Mouse (Mus musculus) forebrain, postnatal 0 days (tissue): ENCODE measurements around the gene Coro6. TPM values are rescaled to one million over a fixed set of nuclear protein-coding genes. Genes with fewer than 3 reads are reported as not detected.

Experiments
- ATAC-seq: fragments of 200-750 bp; cut with Nextera tagmentation; 2 replicates; pipeline ENCODE4 v1.8.0; 2017; ENCODE audit warnings: mild to moderate bottlenecking, moderate library complexity
- DNase-seq: peaks from one replicate; pipeline ENCODE4 v3.0.0-alpha.2; 2015
- H3K27ac ChIP-seq: fragments of 300-500 bp; sonication (generic); 2 replicates; pipeline ENCODE4 v1.5.1; 2014; ENCODE audit warnings: low read depth, mild to moderate bottlenecking, antibody characterized with exemption, low read length, moderate library complexity, mixed read lengths
- H3K27me3 ChIP-seq: fragments of 300-500 bp; sonication (generic); 2 replicates; pipeline ENCODE4 v1.6.1; 2014; ENCODE audit warnings: mild to moderate bottlenecking, low read length, mixed read lengths; ENCODE audit not compliant: insufficient read depth
- H3K36me3 ChIP-seq: fragments of 300-500 bp; sonication (generic); 2 replicates; pipeline ENCODE4 v1.6.1; 2014; ENCODE audit warnings: mild to moderate bottlenecking, moderate library complexity; ENCODE audit not compliant: insufficient read depth
- H3K4me1 ChIP-seq: fragments of 300-500 bp; sonication (generic); 2 replicates; pipeline ENCODE4 v1.6.1; 2014; ENCODE audit warnings: antibody characterized with exemption; ENCODE audit not compliant: insufficient read depth
- H3K4me2 ChIP-seq: fragments of 300-500 bp; sonication (generic); 2 replicates; pipeline ENCODE4 v1.6.1; 2014; ENCODE audit warnings: low read depth, mild to moderate bottlenecking, moderate library complexity
- H3K4me3 ChIP-seq: fragments of 300-500 bp; sonication (generic); 2 replicates; pipeline ENCODE4 v1.5.1; 2014; ENCODE audit warnings: low read depth, low read length, mixed read lengths
- H3K9ac ChIP-seq: fragments of 300-500 bp; sonication (generic); 2 replicates; pipeline ENCODE4 v1.6.1; 2014; ENCODE audit warnings: mild to moderate bottlenecking
- H3K9me3 ChIP-seq: fragments of 300-500 bp; sonication (generic); 2 replicates; pipeline ENCODE4 v1.6.1; 2016; ENCODE audit warnings: low read length
- CTCF ChIP-seq: sonication (generic); IDR thresholded peaks from 2 replicates; pipeline ENCODE4 v1.5.1; 2016; ENCODE audit warnings: antibody characterized with exemption, control low read depth, low read depth
- WGBS: fragments of 180-500 bp; shearing (Covaris S2); extraction: QIAGEN DNeasy Blood & Tissue Kit; methylation state at CpG from one replicate; pipeline ENCODE4 v1.1.7; 2014; 5-methylcytosine and 5-hydroxymethylcytosine counted together
- polyA plus RNA-seq: library from polyadenylated mRNA; unstranded; fragments of >200 nt; fragmentation: Nextera tagmentation; extraction: Ambion mirVana; gene quantifications from 2 replicates; pipeline ENCODE4 v1.2.1, GENCODE M21; 2015
- total RNA-seq: library from RNA; depleted of rRNA; stranded (reverse); fragments of >200 nt; gene quantifications from 2 replicates; pipeline ENCODE4 v1.2.3, GENCODE M21; 2014; rRNA removed

The Coro6 gene
- total and polyA plus RNA-seq, 2 experiments from 2014 or later, result 0.12 to 0.43 TPM

DNA sequence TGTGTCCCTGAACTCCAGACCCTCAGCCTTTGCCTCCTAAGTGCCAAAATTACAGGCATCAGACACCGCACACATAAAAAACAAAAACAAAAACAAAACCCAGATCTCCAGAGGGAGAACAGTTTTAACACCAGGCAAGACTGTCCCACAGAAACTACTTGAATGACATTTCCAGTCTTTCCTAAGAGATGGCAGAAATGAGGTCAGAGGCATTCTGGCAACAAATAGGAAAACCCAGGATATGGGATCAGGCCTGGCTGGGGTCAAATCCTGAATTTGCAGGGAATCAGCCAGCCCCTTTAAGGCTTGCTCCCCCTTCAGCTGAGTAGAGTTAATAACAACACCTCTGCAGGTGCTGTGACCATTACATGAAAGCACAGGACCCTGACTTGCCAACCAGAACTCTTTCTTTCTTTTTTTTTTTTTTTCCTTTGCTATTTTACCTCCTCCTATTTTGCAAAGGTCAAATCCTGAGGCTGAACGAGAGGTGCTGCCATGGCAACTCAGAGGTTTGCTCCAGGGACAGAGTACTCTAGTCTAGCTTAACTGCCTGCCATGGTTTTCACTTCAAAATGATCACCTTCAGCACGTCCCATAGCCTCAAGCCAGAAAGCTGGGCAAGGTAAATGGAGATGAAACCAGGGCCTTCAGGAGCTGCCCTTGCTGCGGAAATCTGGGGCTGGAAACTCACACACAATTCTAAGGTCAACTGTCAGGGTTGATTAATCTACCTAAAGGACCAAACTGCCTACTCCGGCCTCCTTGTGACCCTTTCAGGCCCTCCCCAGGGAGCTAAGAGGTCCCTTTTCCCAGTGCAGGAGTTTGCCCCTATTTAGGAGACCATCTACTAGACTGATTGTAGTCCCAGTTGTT is 54.6 kb downstream of the Coro6 start:
- H3K9ac ChIP-seq, result no peak overlapping the region
- no peak overlapping the region for H3K4me3 ChIP-seq
- no peak overlapping the region for H3K4me2 ChIP-seq
- H3K27me3 ChIP-seq, result no peaks in the 10 kb centered on the region
- no peaks in the 10 kb centered on the region for H3K9me3 ChIP-seq
- TF ChIP-seq CTCF, result no peak
- DNase-seq (no peak), ATAC-seq (no peak)
- H3K36me3 ChIP-seq, result no peaks in the 10 kb centered on the region
- WGBS, result 67% methylated on average over 5 of the region's 5 CpGs
- H3K4me1 ChIP-seq, result peaks cover 14% of the 10 kb centered on the region
- H3K27ac ChIP-seq, result no peak overlapping the region

DNA sequence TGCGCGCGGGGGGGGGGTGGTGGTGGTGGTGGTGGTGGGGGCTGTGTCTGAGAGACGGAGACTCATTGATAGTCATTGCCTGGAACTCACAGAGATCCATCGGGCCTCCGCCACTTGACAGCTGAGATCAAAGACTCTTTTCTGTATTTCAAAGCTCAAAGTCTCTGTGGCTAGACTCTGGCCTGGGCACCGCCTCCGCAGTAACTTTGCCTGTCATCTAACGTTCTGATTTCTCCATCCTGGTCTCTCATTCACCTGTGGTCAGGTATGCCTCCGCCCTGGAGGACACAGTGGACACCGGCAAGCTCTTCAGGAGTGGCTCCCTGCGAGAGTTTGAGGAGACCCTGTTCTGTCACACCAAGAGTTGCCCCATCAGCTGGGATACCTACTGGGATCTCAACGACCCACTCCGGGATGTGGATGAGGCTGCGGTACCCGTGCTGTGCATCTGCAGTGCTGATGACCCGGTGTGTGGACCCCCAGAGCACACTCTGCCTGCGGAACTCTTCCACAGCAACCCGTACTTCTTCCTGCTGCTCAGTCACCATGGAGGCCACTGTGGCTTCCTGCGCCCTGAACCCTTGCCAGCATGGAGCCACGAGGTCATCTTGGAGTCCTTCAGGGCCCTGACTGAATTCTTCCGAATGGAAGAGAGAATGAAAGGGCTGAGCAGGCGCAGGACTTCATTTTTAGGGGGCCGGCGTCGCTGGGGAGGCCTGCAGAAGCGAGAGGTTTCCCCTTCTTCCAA is 56.0 kb downstream of the Coro6 start:
- H3K4me3 ChIP-seq, result no peak overlapping the region
- H3K27me3 ChIP-seq, result no peaks in the 10 kb centered on the region
- H3K4me1 ChIP-seq, result peaks cover 9% of the 10 kb centered on the region
- no peak for TF ChIP-seq CTCF
- H3K36me3 ChIP-seq, result no peaks in the 10 kb centered on the region
- H3K9ac ChIP-seq, result no peak overlapping the region
- ATAC-seq, result no peak
- no peak overlapping the region for H3K27ac ChIP-seq
- WGBS, result 83% methylated on average over 27 of the region's 27 CpGs
- DNase-seq, result no peak
- no peak overlapping the region for H3K4me2 ChIP-seq
- H3K9me3 ChIP-seq, result no peaks in the 10 kb centered on the region

DNA sequence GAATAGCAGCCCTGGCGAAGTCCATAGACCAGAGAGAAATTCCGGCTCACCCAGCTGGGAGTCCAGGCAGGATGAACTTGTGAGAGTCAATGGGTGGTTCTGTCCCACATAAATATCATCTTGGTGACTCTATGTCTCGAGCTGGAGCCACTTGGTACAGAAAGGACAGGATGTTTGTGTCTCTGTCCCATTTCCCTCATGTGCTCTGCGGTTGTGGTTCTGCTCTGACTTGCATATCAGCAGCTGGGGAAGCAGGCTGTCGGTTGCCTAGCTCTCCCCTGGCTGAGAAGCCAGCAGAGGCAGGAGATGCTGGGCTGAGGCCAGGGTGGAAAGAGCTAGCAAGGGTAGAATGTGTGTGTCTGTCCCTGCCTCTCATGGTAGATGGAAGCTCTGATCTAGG is 56.8 kb downstream of the Coro6 start, which contains the start of gene Gm10392:
Gene Gm10392, minus strand, starts transcription at position 156 of the 400 bp plus-strand sequence.
- H3K36me3 ChIP-seq, result no peaks in the 10 kb centered on the region
- no peak within 1 kb of the TSS for H3K4me2 ChIP-seq
- ATAC-seq (no peak), DNase-seq (no peak)
- H3K9ac ChIP-seq, result no peak within 1 kb of the TSS
- H3K9me3 ChIP-seq, result no peaks in the 10 kb centered on the region
- no peak within 1 kb of the TSS for H3K4me3 ChIP-seq
- H3K4me1 ChIP-seq, result peaks cover 9% of the 10 kb centered on the region
- WGBS, result 78% methylated on average over 5 of the region's 5 CpGs
- H3K27me3 ChIP-seq, result no peaks in the 10 kb centered on the region
- no peak for TF ChIP-seq CTCF
- H3K27ac ChIP-seq, result no peak within 1 kb of the TSS

Other genes starting within 250 kb of the Coro6 start
- gene Ssh2, start 246.1 kb upstream of the Coro6 start, total RNA-seq, result 28.9 and 40.2 TPM in 2 replicates
- 8.2 and 12.7 TPM in 2 replicates for gene Ssh2, start 246.1 kb upstream of the Coro6 start, polyA plus RNA-seq
- gene Ankrd13b, start 27.3 kb downstream of the Coro6 start, total RNA-seq, result 81.7 and 81.9 TPM in 2 replicates
- 55.4 and 56.8 TPM in 2 replicates for gene Ankrd13b, start 27.3 kb downstream of the Coro6 start, polyA plus RNA-seq
- 91.2 and 126 TPM in 2 replicates for gene Git1, start 31.2 kb downstream of the Coro6 start, total RNA-seq
- gene Git1, start 31.2 kb downstream of the Coro6 start, polyA plus RNA-seq, result 20.1 and 22.1 TPM in 2 replicates
- 1.6 and 1.9 TPM in 2 replicates for gene Abhd15, start 52.7 kb downstream of the Coro6 start, total RNA-seq
- 1.1 and 1.5 TPM in 2 replicates for gene Abhd15, start 52.7 kb downstream of the Coro6 start, polyA plus RNA-seq
- 7.7 and 12.4 TPM in 2 replicates for gene Trp53i13, start 53.6 kb downstream of the Coro6 start, total RNA-seq
- gene Trp53i13, start 53.6 kb downstream of the Coro6 start, polyA plus RNA-seq, result 12.3 and 12.4 TPM in 2 replicates
- gene Gm10392, start 56.8 kb downstream of the Coro6 start, total RNA-seq, result not detected in 2 replicates
- gene Gm10392, start 56.8 kb downstream of the Coro6 start, polyA plus RNA-seq, result not detected in 2 replicates
- gene Taok1, start 145.4 kb downstream of the Coro6 start, total RNA-seq, result 74.2 and 87.4 TPM in 2 replicates
- gene Taok1, start 145.4 kb downstream of the Coro6 start, polyA plus RNA-seq, result 20.4 and 30.8 TPM in 2 replicates
- gene Nufip2, start 223.7 kb downstream of the Coro6 start, total RNA-seq, result 42.9 and 52.0 TPM in 2 replicates
- gene Nufip2, start 223.7 kb downstream of the Coro6 start, polyA plus RNA-seq, result 1.7 and 3.0 TPM in 2 replicates